Mouse (Mus musculus) E14TG2a.4 (cell line): ENCODE results near the gene Stk39.

ENCODE experiments used
- CTCF ChIP-seq: conservative IDR thresholded peaks from 2 replicates; pipeline ENCODE4 v1.5.1; 2014; ENCODE audit warnings: low read length
- NANOG ChIP-seq: IDR thresholded peaks from 2 replicates; pipeline ENCODE4 v1.6.1; 2014; ENCODE audit warnings: borderline replicate concordance, low read length, mixed read lengths
- POU5F1 ChIP-seq: IDR thresholded peaks from 2 replicates; pipeline ENCODE4 v1.6.1; 2014; ENCODE audit warnings: low read length, borderline replicate concordance

GRCm38 (mm10) chr2:68229081-68229480, 243.0 kb downstream of the Stk39 start:
- TF ChIP-seq CTCF (no peak), NANOG (no peak), POU5F1 (no peak)
